Mouse (Mus musculus) hindbrain, embryonic 14.5 days (tissue): ENCODE results near the gene Fam111a. TPM values are rescaled to one million over a fixed set of nuclear protein-coding genes. Genes with fewer than 3 reads are reported as not detected.

ENCODE experiments used
- ATAC-seq: fragments of 200-750 bp; cut with Nextera tagmentation; 2 replicates; pipeline ENCODE4 v1.8.0; 2017; ENCODE audit warnings: moderate number of reproducible peaks, mild to moderate bottlenecking, moderate TSS enrichment, moderate library complexity; ENCODE audit not compliant: low FRiP score
- DNase-seq: peaks from one replicate; pipeline ENCODE4 v3.0.0-alpha.2; 2015; ENCODE audit warnings: low spot score
- H3K27ac ChIP-seq: fragments of 300-500 bp; sonication (generic); 2 replicates; pipeline ENCODE4 v1.5.1; 2014; ENCODE audit warnings: mild to moderate bottlenecking, moderate library complexity
- H3K27me3 ChIP-seq: fragments of 300-500 bp; sonication (generic); 2 replicates; pipeline ENCODE4 v1.6.1; 2014; ENCODE audit warnings: mild to moderate bottlenecking, low read length, mixed read lengths; ENCODE audit not compliant: control insufficient read depth, insufficient read depth
- H3K36me3 ChIP-seq: fragments of 300-500 bp; sonication (generic); replicated peaks from 2 replicates; pipeline ENCODE4 v1.6.1; 2014; ENCODE audit not compliant: control insufficient read depth, insufficient read depth
- H3K4me1 ChIP-seq: fragments of 300-500 bp; sonication (generic); replicated peaks from 2 replicates; pipeline ENCODE4 v1.6.1; 2014; ENCODE audit warnings: antibody characterized with exemption, low read length, mixed read lengths; ENCODE audit not compliant: control insufficient read depth, insufficient read depth
- H3K4me2 ChIP-seq: fragments of 300-500 bp; sonication (generic); replicated peaks from 2 replicates; pipeline ENCODE4 v1.6.1; 2014; ENCODE audit warnings: mild to moderate bottlenecking, moderate library complexity
- H3K4me3 ChIP-seq: fragments of 300-500 bp; sonication (generic); replicated peaks from 2 replicates; pipeline ENCODE4 v1.5.1; 2014; ENCODE audit warnings: mild to moderate bottlenecking, low read length
- H3K9ac ChIP-seq: fragments of 300-500 bp; sonication (generic); 2 replicates; pipeline ENCODE4 v1.6.1; 2014
- H3K9me3 ChIP-seq: fragments of 300-500 bp; sonication (generic); 2 replicates; pipeline ENCODE4 v1.6.1; 2016; ENCODE audit warnings: low read length; ENCODE audit not compliant: control insufficient read depth
- WGBS: fragments of 180-500 bp; shearing (Covaris S2); extraction: QIAGEN DNeasy Blood & Tissue Kit; methylation state at CpG from one replicate; pipeline ENCODE4 v1.1.7; 2014; 5-methylcytosine and 5-hydroxymethylcytosine counted together
- polyA plus RNA-seq: library from polyadenylated mRNA; unstranded; fragments of >200 nt; fragmentation: Nextera tagmentation; extraction: Ambion mirVana; gene quantifications from 2 replicates; pipeline ENCODE4 v1.2.1, GENCODE M21; 2014

The Fam111a gene
- polyA plus RNA-seq, 1 experiment from 2014 or later: 7.1 TPM

GRCm38 (mm10) chr19:12597073-12597405 is 51.5 kb downstream of the Fam111a start:
- DNase-seq (no peak), ATAC-seq (no peak)
- Histone ChIP-seq H3K27ac (no peak overlapping the region), H3K27me3 (peaks cover 4% of the 10 kb centered on the region; the same call in 1 of the 2 replicates), H3K9ac (peak overlapping the region; percentile 86; the same call in 1 of the 2 replicates), H3K9me3 (no peaks in the 10 kb centered on the region), H3K36me3 (no peaks in the 10 kb centered on the region), H3K4me3 (peak overlapping the region; percentile 65), H3K4me1 (peaks cover 10% of the 10 kb centered on the region; the same call in 1 of the 2 replicates), H3K4me2 (peak overlapping the region; percentile 80)
- 62% methylated on average over 3 of the region's 3 CpGs for WGBS

DNA sequence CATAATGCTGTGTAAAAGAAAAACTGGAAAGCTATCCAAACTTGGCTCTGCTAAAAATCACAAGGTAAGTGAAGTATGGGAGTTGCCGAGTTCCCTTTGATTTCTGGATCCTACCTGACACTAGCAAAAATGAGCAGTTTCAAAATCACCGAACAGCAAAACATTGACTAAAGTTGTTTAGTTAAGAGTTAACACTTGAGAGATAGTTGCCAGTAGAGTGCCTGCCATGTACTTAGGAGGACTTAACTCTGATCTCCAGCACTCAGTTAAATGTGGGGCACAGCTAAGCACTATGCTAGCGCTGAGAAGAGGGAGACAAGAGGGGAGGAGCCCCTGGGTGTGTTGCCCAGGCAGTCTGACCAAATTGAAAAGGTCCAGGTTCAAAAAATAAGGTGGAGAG is 53.1 kb downstream of the Fam111a start:
- no peaks in the 10 kb centered on the region for H3K9me3 ChIP-seq
- H3K27me3 ChIP-seq: peaks cover 4% of the 10 kb centered on the region; the same call in 1 of the 2 replicates
- H3K36me3 ChIP-seq: no peaks in the 10 kb centered on the region
- H3K4me3 ChIP-seq: no peak overlapping the region
- DNase-seq (no peak), ATAC-seq (no peak)
- no peak overlapping the region for H3K9ac ChIP-seq
- H3K27ac ChIP-seq: no peak overlapping the region
- no peak overlapping the region for H3K4me2 ChIP-seq
- WGBS: 69% methylated on average over 3 of the region's 3 CpGs
- peaks cover 10% of the 10 kb centered on the region; the same call in 1 of the 2 replicates for H3K4me1 ChIP-seq

DNA sequence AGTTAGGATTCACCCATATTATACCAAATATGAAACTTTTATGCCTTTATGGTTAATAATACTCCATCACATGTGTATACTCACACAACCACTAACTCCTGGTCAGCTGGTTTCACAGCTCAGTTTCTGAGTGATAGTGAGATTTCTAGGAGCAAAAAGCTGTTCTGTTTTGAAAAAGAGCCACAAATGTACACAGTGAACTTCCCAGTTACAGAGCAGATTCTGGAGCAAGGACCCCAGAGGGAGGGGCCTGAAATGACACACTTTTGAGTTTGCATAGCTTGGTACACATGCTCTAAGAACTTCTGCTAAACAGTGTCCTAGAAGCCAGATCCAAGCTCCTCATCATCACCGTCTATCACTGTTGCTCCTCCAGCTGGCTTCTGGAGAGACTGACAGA is 54.1 kb downstream of the Fam111a start, which contains the start of gene Gm4952:
Gene Gm4952, plus strand, starts transcription at position 301 of the 400 bp plus-strand sequence.
- no peak within 1 kb of the TSS for H3K4me3 ChIP-seq
- H3K27me3 ChIP-seq: peaks cover 1% of the 10 kb centered on the region; the same call in 1 of the 2 replicates
- H3K36me3 ChIP-seq: no peaks in the 10 kb centered on the region
- no peak within 1 kb of the TSS for H3K4me2 ChIP-seq
- H3K9me3 ChIP-seq: no peaks in the 10 kb centered on the region
- no peak within 1 kb of the TSS for H3K27ac ChIP-seq
- H3K4me1 ChIP-seq: peaks cover 10% of the 10 kb centered on the region; the same call in 1 of the 2 replicates
- no peak for DNase-seq
- ATAC-seq: no peak
- WGBS: 74% methylated on average over 1 of the region's 1 CpGs
- no peak within 1 kb of the TSS for H3K9ac ChIP-seq

DNA sequence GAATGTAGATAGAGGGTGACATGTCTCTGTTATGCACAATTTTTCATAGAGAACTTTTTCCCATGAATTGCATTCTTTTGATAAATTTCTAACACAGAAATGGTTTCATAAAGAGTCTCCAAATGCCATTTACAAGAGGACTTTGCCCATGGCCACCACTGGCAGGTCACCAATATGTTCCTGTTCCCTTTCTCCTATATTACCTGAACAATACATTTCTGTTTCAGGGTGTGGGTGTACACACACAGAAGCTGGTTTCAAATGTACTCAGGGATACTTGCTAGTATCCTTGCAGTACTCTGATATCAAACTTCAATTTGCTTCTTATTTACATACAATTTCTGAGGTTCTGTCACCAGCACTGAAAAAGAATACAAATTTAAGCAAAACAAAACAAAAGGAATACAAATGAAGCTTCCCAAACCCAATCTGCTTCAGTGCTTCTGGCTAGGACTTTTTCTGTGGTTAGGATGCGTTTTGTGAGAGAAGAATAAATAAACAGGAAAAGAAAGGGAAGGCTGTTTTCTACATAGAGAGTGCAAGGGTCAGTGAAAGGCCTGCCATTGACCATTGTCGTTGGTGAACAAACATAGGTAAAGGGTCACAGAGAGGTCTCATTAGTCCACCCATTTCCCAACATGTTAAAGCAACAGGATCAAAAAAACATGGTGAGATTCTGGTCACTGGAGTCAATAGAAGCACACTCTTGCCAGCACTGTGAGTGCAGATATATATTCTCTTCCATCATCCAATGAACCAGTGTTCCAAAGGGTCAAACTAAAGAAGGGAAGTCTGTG is 55.3 kb downstream of the Fam111a start:
- Histone ChIP-seq H3K4me3 (no peak overlapping the region), H3K36me3 (no peaks in the 10 kb centered on the region), H3K9me3 (no peaks in the 10 kb centered on the region), H3K4me1 (peaks cover 10% of the 10 kb centered on the region; the same call in 1 of the 2 replicates), H3K27ac (no peak overlapping the region), H3K27me3 (no peaks in the 10 kb centered on the region), H3K4me2 (no peak overlapping the region), H3K9ac (no peak overlapping the region)
- ATAC-seq (no peak), DNase-seq (no peak)
- WGBS: 22% methylated on average over 2 of the region's 2 CpGs

DNA sequence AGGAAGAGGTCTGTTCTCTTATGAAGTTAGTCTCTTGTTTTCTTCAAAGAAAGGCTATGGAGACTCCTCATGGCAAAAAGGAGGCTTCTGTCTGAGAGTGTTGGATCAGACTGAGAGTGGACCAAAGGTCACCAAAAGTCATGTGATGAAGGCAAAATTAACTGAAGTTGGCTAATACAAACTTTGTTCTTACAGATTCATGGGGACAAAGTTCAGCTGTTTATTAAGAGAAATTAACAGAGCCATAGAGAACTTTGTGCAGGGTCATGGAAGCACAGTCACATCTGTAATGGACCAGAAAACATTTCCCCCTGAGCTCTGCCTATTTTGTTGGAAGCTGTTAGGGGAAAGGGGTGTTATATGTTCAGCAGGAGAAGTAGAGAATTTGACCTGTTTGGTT is 62.8 kb downstream of the Fam111a start:
- Histone ChIP-seq H3K27ac (no peak overlapping the region), H3K4me3 (no peak overlapping the region), H3K4me1 (no peaks in the 10 kb centered on the region), H3K9me3 (no peaks in the 10 kb centered on the region), H3K36me3 (no peaks in the 10 kb centered on the region), H3K27me3 (no peaks in the 10 kb centered on the region), H3K9ac (no peak overlapping the region), H3K4me2 (no peak overlapping the region)
- DNase-seq (no peak), ATAC-seq (no peak)

DNA sequence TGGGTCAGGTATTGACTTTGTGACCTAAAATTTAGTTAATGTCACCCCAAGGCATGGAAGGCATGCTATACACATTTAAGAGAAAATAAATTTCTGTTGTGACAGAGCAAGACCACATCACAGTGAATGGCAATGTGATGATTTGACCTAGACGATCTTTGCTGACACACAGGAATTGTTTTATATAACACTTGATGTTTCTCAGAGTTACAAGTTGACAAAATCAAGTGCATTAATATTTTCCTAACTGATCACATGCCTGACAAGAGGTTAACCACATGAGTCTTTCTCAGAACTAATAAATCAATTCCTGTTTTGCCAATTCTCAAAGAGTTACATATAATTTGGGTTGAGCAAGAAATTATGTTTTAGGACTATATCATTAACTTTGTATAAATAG is 68.1 kb downstream of the Fam111a start:
- Histone ChIP-seq H3K9me3 (no peaks in the 10 kb centered on the region), H3K4me2 (no peak overlapping the region), H3K4me1 (no peaks in the 10 kb centered on the region), H3K4me3 (no peak overlapping the region), H3K27me3 (no peaks in the 10 kb centered on the region), H3K27ac (no peak overlapping the region), H3K9ac (no peak overlapping the region), H3K36me3 (no peaks in the 10 kb centered on the region)
- ATAC-seq (no peak), DNase-seq (no peak)
- WGBS: 74% methylated on average over 1 of the region's 1 CpGs

- ATAC-seq: no peak
- no peak for DNase-seq
- H3K36me3 ChIP-seq: no peaks in the 10 kb centered on the region
- no peak within 1 kb of the TSS for H3K27ac ChIP-seq
- H3K9ac ChIP-seq: no peak within 1 kb of the TSS
- H3K4me1 ChIP-seq: no peaks in the 10 kb centered on the region
- no peak within 1 kb of the TSS for H3K4me3 ChIP-seq
- H3K27me3 ChIP-seq: no peaks in the 10 kb centered on the region
- H3K4me2 ChIP-seq: no peak within 1 kb of the TSS
- WGBS: 88% methylated on average over 4 of the region's 4 CpGs
- H3K9me3 ChIP-seq: no peaks in the 10 kb centered on the region
Observed at GRCm38 (mm10) chr19:12633176-12633575, 87.6 kb downstream of the Fam111a start, which contains the start of gene Glyat. Gene Glyat, plus strand, starts transcription at chr19:12633308.

DNA sequence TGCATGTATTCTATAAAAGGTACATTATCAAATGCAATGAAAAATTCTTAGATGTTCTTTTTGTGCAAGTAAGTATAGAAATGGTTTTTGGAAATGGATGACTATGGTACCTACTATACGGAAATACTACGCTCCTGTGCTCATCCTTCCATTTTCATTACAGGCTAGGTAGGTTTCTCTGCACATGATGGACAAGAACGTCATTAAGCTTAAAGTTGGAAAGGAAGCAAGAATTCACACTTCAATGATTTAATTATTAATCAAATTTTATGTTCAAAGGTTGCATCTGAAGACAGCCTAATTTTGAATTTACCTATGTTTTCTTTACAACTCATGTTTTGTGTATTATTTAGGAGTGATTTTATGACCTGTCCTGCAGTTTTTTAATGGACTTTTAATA is 88.7 kb downstream of the Fam111a start:
- 89% methylated on average over 3 of the region's 3 CpGs for WGBS
- H3K27me3 ChIP-seq: no peaks in the 10 kb centered on the region
- H3K4me1 ChIP-seq: no peaks in the 10 kb centered on the region
- no peaks in the 10 kb centered on the region for H3K9me3 ChIP-seq
- H3K4me3 ChIP-seq: no peak overlapping the region
- DNase-seq (no peak), ATAC-seq (no peak)
- no peak overlapping the region for H3K4me2 ChIP-seq
- H3K27ac ChIP-seq: no peak overlapping the region
- no peak overlapping the region for H3K9ac ChIP-seq
- no peaks in the 10 kb centered on the region for H3K36me3 ChIP-seq

GRCm38 (mm10) chr19:12634963-12635362 is 89.4 kb downstream of the Fam111a start:
- Histone ChIP-seq H3K4me1 (no peaks in the 10 kb centered on the region), H3K9ac (no peak overlapping the region), H3K4me2 (no peak overlapping the region), H3K27ac (no peak overlapping the region), H3K9me3 (no peaks in the 10 kb centered on the region), H3K36me3 (no peaks in the 10 kb centered on the region), H3K4me3 (no peak overlapping the region), H3K27me3 (no peaks in the 10 kb centered on the region)
- no peak for DNase-seq
- WGBS: 93% methylated on average over 4 of the region's 4 CpGs
- ATAC-seq: no peak
